Mouse (Mus musculus) spleen, adult 2 months (tissue): ENCODE measurements at regions not wholly inside any gene's neighbourhood (a gene's known extent, or its start where the extent isn't known, plus 50 kb on each side); places are given as distances from the start of the nearest gene placed in this dataset.

Experiments used
- CTCF ChIP-seq: fragments of 200-500 bp; IDR thresholded peaks from 2 replicates; pipeline ENCODE4 v1.5.1; 2011; ENCODE audit warnings: mild to moderate bottlenecking, inconsistent platforms; ENCODE audit not compliant: insufficient read depth, insufficient read length, insufficient replicate concordance; ENCODE audit errors: extremely low read depth
- POLR2A ChIP-seq: fragments of 200-500 bp; IDR thresholded peaks from 2 replicates; pipeline ENCODE4 v1.6.1; 2011; ENCODE audit warnings: low read depth, low read length, inconsistent platforms

GRCm38 (mm10) chr2:19752753-19753152 is 95.2 kb downstream of the Otud1 start:
- TF ChIP-seq CTCF (no peak), POLR2A (no peak)
